Mouse (Mus musculus) myocyte (in vitro differentiated cells): Measurements from ENCODE around the gene Coro7. TPM values are rescaled to one million over a fixed set of nuclear protein-coding genes. Genes with fewer than 3 reads are reported as not detected.

ENCODE experiments used
- H3K27me3 ChIP-seq: one replicate; pipeline ENCODE4 v1.6.1; 2011; ENCODE audit not compliant: control insufficient read depth, insufficient read depth, insufficient read length
- H3K36me3 ChIP-seq: one replicate; pipeline ENCODE4 v1.6.1; 2011; ENCODE audit not compliant: control insufficient read depth, insufficient read depth
- H3K4me2 ChIP-seq: one replicate; pipeline ENCODE4 v1.6.1; 2011; ENCODE audit warnings: low read depth, control low read depth
- H3K4me3 ChIP-seq: one replicate; pipeline ENCODE4 v1.5.1; 2011; ENCODE audit warnings: mild to moderate bottlenecking, control low read depth, moderate library complexity
- H3K79me2 ChIP-seq: one replicate; pipeline ENCODE4 v1.6.1; 2011; ENCODE audit not compliant: control insufficient read depth, insufficient read depth
- H3ac ChIP-seq: one replicate; pipeline ENCODE4 v1.6.1; 2011; ENCODE audit not compliant: control insufficient read depth, insufficient read length
- CEBPB ChIP-seq: IDR thresholded peaks from 2 replicates; pipeline ENCODE4 v1.6.1; 2011; ENCODE audit warnings: mild to moderate bottlenecking, moderate library complexity; ENCODE audit not compliant: poor library complexity, insufficient read depth, severe bottlenecking
- E2F4 ChIP-seq: IDR thresholded peaks from one replicate; pipeline ENCODE4 v1.6.1; 2011; ENCODE audit warnings: mild to moderate bottlenecking, control low read depth, moderate library complexity; ENCODE audit not compliant: insufficient read depth
- MAX ChIP-seq: IDR thresholded peaks from one replicate; pipeline ENCODE4 v1.6.1; 2011; ENCODE audit warnings: low read depth, mild to moderate bottlenecking, control low read depth
- MYOD1 ChIP-seq, 3 experiments: IDR thresholded peaks; one replicate each; pipeline ENCODE4 v1.6.1; 2011; ENCODE audit warnings: control low read depth in 2 of 3, low read depth in 2 of 3, mild to moderate bottlenecking in 2 of 3, moderate library complexity in 1 of 3; ENCODE audit not compliant: insufficient read length in 2 of 3, control insufficient read depth in 1 of 3
- MYOG ChIP-seq, 3 experiments: IDR thresholded peaks; one replicate each; pipeline ENCODE4 v1.6.1; 2011; ENCODE audit warnings: control low read depth in 2 of 3, low read depth in 2 of 3, mild to moderate bottlenecking in 2 of 3; ENCODE audit not compliant: insufficient read length in 2 of 3, control insufficient read depth in 1 of 3, insufficient read depth in 1 of 3
- POLR2A ChIP-seq: IDR thresholded peaks from one replicate; pipeline ENCODE4 v1.6.1; 2011; ENCODE audit warnings: low read depth, mild to moderate bottlenecking, control low read depth, moderate library complexity; ENCODE audit not compliant: insufficient read length
- POLR2AphosphoS2 ChIP-seq: IDR thresholded peaks from one replicate; pipeline ENCODE4 v1.6.1; 2011; ENCODE audit warnings: low read depth, control low read depth; ENCODE audit not compliant: insufficient read length
- REST ChIP-seq: IDR thresholded peaks from one replicate; pipeline ENCODE4 v1.6.1; 2011; ENCODE audit warnings: mild to moderate bottlenecking, control low read depth, moderate library complexity; ENCODE audit not compliant: insufficient read depth, insufficient read length
- SRF ChIP-seq: IDR thresholded peaks from one replicate; pipeline ENCODE4 v1.6.1; 2011; ENCODE audit warnings: low read depth; ENCODE audit not compliant: control insufficient read depth, insufficient read length
- TCF12 ChIP-seq: IDR thresholded peaks from one replicate; pipeline ENCODE4 v1.6.1; 2011; ENCODE audit warnings: mild to moderate bottlenecking, control low read depth; ENCODE audit not compliant: poor library complexity, insufficient read depth, severe bottlenecking
- TCF3 ChIP-seq: IDR thresholded peaks from one replicate; pipeline ENCODE4 v1.6.1; 2011; ENCODE audit warnings: low read depth, control low read depth; ENCODE audit not compliant: insufficient read length
- USF1 ChIP-seq: IDR thresholded peaks from one replicate; pipeline ENCODE4 v1.6.1; 2011; ENCODE audit warnings: low read depth, mild to moderate bottlenecking, control low read depth, moderate library complexity
- polyA plus RNA-seq: library from polyadenylated mRNA; unstranded; fragments of >200 nt; fragmentation: generic; extraction: Trizol; gene quantifications from one replicate; pipeline ENCODE4 v1.2.1, GENCODE M21; 2012; ENCODE audit warnings: missing spikeins

Coro7 gene
- polyA plus RNA-seq, 1 experiment: 15.2 TPM

GRCm38 (mm10) chr16:4718753-4719518, 39.4 kb upstream of the Coro7 start, which contains the start of gene Nmral1:
Gene Nmral1, minus strand, starts transcription at chr16:4719356.
- H3ac ChIP-seq: peak within 1 kb of the TSS; percentile 15
- peak within 1 kb of the TSS; percentile 65 for H3K4me3 ChIP-seq
- peak within 1 kb of the TSS; percentile 82 for H3K4me2 ChIP-seq
- no peaks in the 10 kb centered on the region for H3K36me3 ChIP-seq
- H3K27me3 ChIP-seq: no peaks in the 10 kb centered on the region
- TF ChIP-seq E2F4: no peak
- TF ChIP-seq POLR2AphosphoS2: peak; percentile 50
- TF ChIP-seq CEBPB: no peak
- TF ChIP-seq REST: no peak
- peak; percentile 66 for TF ChIP-seq MAX
- no peak for TF ChIP-seq TCF12
- TF ChIP-seq MYOG (IDR thresholded peaks at IDR 0.05; ENCODE audit: control insufficient read depth in 1 of 3, insufficient read depth in 1 of 3, insufficient read length in 2 of 3, low read depth in 2 of 3): peak in 1 of 3 experiments; percentile 9
- TF ChIP-seq USF1: no peak
- TF ChIP-seq TCF3: no peak
- TF ChIP-seq SRF: peak; percentile 21
- TF ChIP-seq POLR2A: peak; percentile 68
- TF ChIP-seq MYOD1 (IDR thresholded peaks at IDR 0.05; ENCODE audit: control insufficient read depth in 1 of 3, insufficient read length in 2 of 3, low read depth in 2 of 3): peak in 1 of 3 experiments; percentile 22
- no peaks in the 10 kb centered on the region for H3K79me2 ChIP-seq

- Histone ChIP-seq H3K36me3 (no peaks in the 10 kb centered on the region), H3ac (no peak overlapping the region), H3K4me3 (peak overlapping the region; percentile 65), H3K27me3 (no peaks in the 10 kb centered on the region), H3K4me2 (peak overlapping the region; percentile 82), H3K79me2 (no peaks in the 10 kb centered on the region)
- no peak for TF ChIP-seq USF1
- TF ChIP-seq E2F4: no peak
- TF ChIP-seq POLR2A: no peak
- no peak for TF ChIP-seq TCF12
- no peak for TF ChIP-seq MAX
- TF ChIP-seq MYOD1 (IDR thresholded peaks at IDR 0.05; ENCODE audit: control insufficient read depth in 1 of 3, insufficient read length in 2 of 3, low read depth in 2 of 3): no peak
- no peak for TF ChIP-seq REST
- TF ChIP-seq SRF: no peak
- TF ChIP-seq MYOG (IDR thresholded peaks at IDR 0.05; ENCODE audit: control insufficient read depth in 1 of 3, insufficient read depth in 1 of 3, insufficient read length in 2 of 3, low read depth in 2 of 3): no peak
- no peak for TF ChIP-seq CEBPB
- no peak for TF ChIP-seq TCF3
- no peak for TF ChIP-seq POLR2AphosphoS2
Observed at GRCm38 (mm10) chr16:4717866-4718265, 38.3 kb upstream of the Coro7 start.

GRCm38 (mm10) chr16:4713861-4714710, 34.5 kb upstream of the Coro7 start:
- Histone ChIP-seq H3K4me3 (no peak overlapping the region), H3K4me2 (no peak overlapping the region), H3ac (no peak overlapping the region), H3K36me3 (peaks cover 5% of the 10 kb centered on the region), H3K27me3 (no peaks in the 10 kb centered on the region), H3K79me2 (no peaks in the 10 kb centered on the region)
- no peak for TF ChIP-seq MAX
- no peak for TF ChIP-seq POLR2A
- TF ChIP-seq MYOD1 (IDR thresholded peaks at IDR 0.05; ENCODE audit: control insufficient read depth in 1 of 3, insufficient read length in 2 of 3, low read depth in 2 of 3): no peak
- TF ChIP-seq MYOG (IDR thresholded peaks at IDR 0.05; ENCODE audit: control insufficient read depth in 1 of 3, insufficient read depth in 1 of 3, insufficient read length in 2 of 3, low read depth in 2 of 3): no peak
- no peak for TF ChIP-seq E2F4
- no peak for TF ChIP-seq SRF
- TF ChIP-seq POLR2AphosphoS2: no peak
- TF ChIP-seq TCF3: no peak
- no peak for TF ChIP-seq CEBPB

- H3K79me2 ChIP-seq: no peaks in the 10 kb centered on the region
- no peak for TF ChIP-seq SRF
- no peak for TF ChIP-seq TCF3
- no peak for TF ChIP-seq E2F4
- no peak for TF ChIP-seq TCF12
- TF ChIP-seq REST: no peak
- no peak for TF ChIP-seq MYOD1 (IDR thresholded peaks at IDR 0.05; ENCODE audit: control insufficient read depth in 1 of 3, insufficient read length in 2 of 3, low read depth in 2 of 3)
- TF ChIP-seq CEBPB: no peak
- no peak for TF ChIP-seq POLR2A
- no peak for TF ChIP-seq MAX
- H3K4me2 ChIP-seq: no peak overlapping the region
- no peak overlapping the region for H3K4me3 ChIP-seq
- H3K36me3 ChIP-seq: peaks cover 31% of the 10 kb centered on the region
- H3ac ChIP-seq: no peak overlapping the region
- H3K27me3 ChIP-seq: no peaks in the 10 kb centered on the region
Observed at GRCm38 (mm10) chr16:4711173-4711572, 31.6 kb upstream of the Coro7 start.
